Mouse (Mus musculus): Measurements from ENCODE around the gene Prlh.

The Prlh gene

GRCm38 (mm10) chr1:90952808-90953207, at the start of gene Prlh:
Gene Prlh (plus strand): TSS chr1:90953108.
- no peak for DNase-seq

GRCm38 (mm10) chr1:90903211-90903945, 49.5 kb upstream of the Prlh start:
- no peak for DNase-seq

GRCm38 (mm10) chr1:90903971-90904458, 48.9 kb upstream of the Prlh start:
- DNase-seq: no peak

- no peak for DNase-seq
Measured at GRCm38 (mm10) chr1:90904729-90905404, 48.0 kb upstream of the Prlh start.

GRCm38 (mm10) chr1:90906357-90906756, 46.6 kb upstream of the Prlh start:
- DNase-seq: peak; percentile 41

- DNase-seq: no peak
Measured at GRCm38 (mm10) chr1:90909161-90909560, 43.7 kb upstream of the Prlh start.

GRCm38 (mm10) chr1:90909631-90910152, 43.2 kb upstream of the Prlh start:
- peak; percentile 76 for DNase-seq

GRCm38 (mm10) chr1:90913231-90913630, 39.7 kb upstream of the Prlh start:
- no peak for DNase-seq

- DNase-seq: peak; percentile 60
Measured at GRCm38 (mm10) chr1:90914948-90915569, 37.8 kb upstream of the Prlh start, which contains the start of gene Mlph. Gene Mlph (plus strand): TSS chr1:90915085.

GRCm38 (mm10) chr1:90917509-90917908, 35.4 kb upstream of the Prlh start:
- no peak for DNase-seq

- peak; percentile 26 for DNase-seq
Measured at GRCm38 (mm10) chr1:90921687-90922086, 31.2 kb upstream of the Prlh start.

GRCm38 (mm10) chr1:90926030-90926429, 26.9 kb upstream of the Prlh start:
- no peak for DNase-seq

- DNase-seq: peak; percentile 29
Measured at GRCm38 (mm10) chr1:90927308-90927707, 25.6 kb upstream of the Prlh start.

GRCm38 (mm10) chr1:90927929-90928574, 24.9 kb upstream of the Prlh start:
- DNase-seq: no peak

GRCm38 (mm10) chr1:90928575-90928934, 24.4 kb upstream of the Prlh start:
- DNase-seq: peak; percentile 79

- no peak for DNase-seq
Measured at GRCm38 (mm10) chr1:90933001-90933400, 19.9 kb upstream of the Prlh start.

GRCm38 (mm10) chr1:90936990-90937389, 15.9 kb upstream of the Prlh start:
- no peak for DNase-seq

GRCm38 (mm10) chr1:90939980-90940379, 12.9 kb upstream of the Prlh start:
- DNase-seq: no peak

- no peak for DNase-seq
Measured at GRCm38 (mm10) chr1:90945171-90945570, 7.7 kb upstream of the Prlh start.

GRCm38 (mm10) chr1:90947252-90947651, 5.7 kb upstream of the Prlh start:
- no peak for DNase-seq

GRCm38 (mm10) chr1:90949309-90949708, 3.6 kb upstream of the Prlh start:
- no peak for DNase-seq

GRCm38 (mm10) chr1:90951670-90952069, 1.2 kb upstream of the Prlh start:
- DNase-seq: no peak

- no peak for DNase-seq
Measured at GRCm38 (mm10) chr1:90953688-90954087, 780 bp downstream of the Prlh start.

Measured in kidney, adult 11 months (tissue).